Mouse (Mus musculus) kidney, adult 2 months (tissue): ENCODE data around the gene Cpsf3.

ENCODE experiments used
- CTCF ChIP-seq: fragments of 200-500 bp; conservative IDR thresholded peaks from 2 replicates; pipeline ENCODE4 v1.5.1; 2011; ENCODE audit warnings: low read depth, mild to moderate bottlenecking, control low read depth, low read length, moderate library complexity, mixed read lengths; ENCODE audit not compliant: insufficient read depth, insufficient read length
- POLR2A ChIP-seq: fragments of 200-500 bp; IDR thresholded peaks from one replicate; pipeline ENCODE4 v1.6.1; 2011; ENCODE audit warnings: low read depth, low read length, control low read depth

- no peak for TF ChIP-seq CTCF
- no peak for TF ChIP-seq POLR2A
Measured at GRCm38 (mm10) chr12:21264241-21264640, 20.9 kb upstream of the Cpsf3 start.
